Comparison of ENCODE assay signal across 23 mouse cellular contexts in genomic region chr17:67302569-67302968, GRCm38 (mm10). TPM values are rescaled to one million over a fixed set of nuclear protein-coding genes. Genes with fewer than 3 reads are reported as not detected.
A peak's percentile ranks its signal among the peaks of the same experiment; 100 is the strongest.
DNase-seq lines count a peak whose midpoint lies in the region; ATAC-seq and TF ChIP-seq lines count a peak whose summit lies in the region.
"Had no signal": no experiment of that assay in that cellular context is flagged by ENCODE, and none has a peak within 500 bp of the region (broad histone marks: within the 10 kb centered on the region; RNA-seq: fewer than 3 reads in every experiment).

No protein-coding gene starts in this region.

- no peak for TF ChIP-seq CTCF in hindbrain, postnatal 0 days (IDR thresholded peaks at IDR 0.05; ENCODE audit: low read depth)

- peaks cover 22% of the 10 kb centered on the region for H3K4me1 ChIP-seq in embryonic facial prominence, embryonic 14.5 days (ENCODE audit: control insufficient read depth, insufficient read depth, low read length)
- peaks cover 12% of the 10 kb centered on the region for H3K4me1 ChIP-seq in embryonic facial prominence, embryonic 10.5 days
- no peaks in the 10 kb centered on the region; the same call in 1 of the 2 replicates for H3K4me1 ChIP-seq in hindbrain, postnatal 0 days (ENCODE audit: insufficient read depth, low read length)
- H3K4me1 ChIP-seq in hindbrain, embryonic 12.5 days: peaks cover 9% of the 10 kb centered on the region; the same call in 1 of the 2 replicates
- peaks cover 28% of the 10 kb centered on the region for H3K4me1 ChIP-seq in lung, embryonic 16.5 days (replicated peaks; ENCODE audit: control insufficient read depth, insufficient read depth, low read length)

- no peak overlapping the region for H3K27ac ChIP-seq in embryonic facial prominence, embryonic 14.5 days (replicated peaks; ENCODE audit: low read depth, low read length)
- no peak overlapping the region for H3K27ac ChIP-seq in embryonic facial prominence, embryonic 10.5 days (replicated peaks)
- no peak overlapping the region for H3K27ac ChIP-seq in hindbrain, postnatal 0 days
- H3K27ac ChIP-seq in hindbrain, embryonic 12.5 days: no peak overlapping the region
- H3K27ac ChIP-seq in lung, embryonic 16.5 days (ENCODE audit: low read length): peak overlapping the region; percentile 28
- H3K27ac ChIP-seq: embryonic facial prominence, embryonic 12.5 days; forebrain, embryonic 12.5 days; gastrocnemius, adult 2 months; hindbrain, embryonic 15.5 days had no signal

- H3K9ac ChIP-seq in embryonic facial prominence, embryonic 14.5 days (ENCODE audit: low read depth, low read length): no peak overlapping the region
- H3K9ac ChIP-seq in hindbrain, postnatal 0 days (replicated peaks; ENCODE audit: low read length): no peak overlapping the region
- no peak overlapping the region for H3K9ac ChIP-seq in hindbrain, embryonic 12.5 days
- H3K9ac ChIP-seq in lung, embryonic 16.5 days (ENCODE audit: low read length): no peak overlapping the region
- H3K9ac ChIP-seq: embryonic facial prominence, embryonic 12.5 days; forebrain, embryonic 12.5 days; forebrain, postnatal 0 days; hindbrain, embryonic 15.5 days had no signal

- H3K4me2 ChIP-seq in embryonic facial prominence, embryonic 14.5 days (ENCODE audit: low read depth, low read length): no peak overlapping the region
- no peak overlapping the region for H3K4me2 ChIP-seq in hindbrain, postnatal 0 days (ENCODE audit: low read depth, low read length)
- H3K4me2 ChIP-seq in hindbrain, embryonic 12.5 days (replicated peaks): no peak overlapping the region
- no peak overlapping the region; the same call in 1 of the 2 replicates for H3K4me2 ChIP-seq in lung, embryonic 16.5 days (ENCODE audit: low read depth, low read length)
- H3K4me2 ChIP-seq: embryonic facial prominence, embryonic 12.5 days; forebrain, embryonic 12.5 days; heart, embryonic 11.5 days; hindbrain, embryonic 15.5 days had no signal

- ATAC-seq in embryonic facial prominence, embryonic 14.5 days (ENCODE audit: low read depth): no peak
- no peak for ATAC-seq in hindbrain, postnatal 0 days
- no peak for ATAC-seq in hindbrain, embryonic 12.5 days (ENCODE audit: low FRiP score)
- ATAC-seq in lung, embryonic 16.5 days (ENCODE audit: low read depth): no peak
- ATAC-seq: activated CD4-positive, CD25-positive, alpha-beta regulatory T cell, adult 4 months had no signal

- DNase-seq in embryonic facial prominence, embryonic 14.5 days (ENCODE audit: low spot score): peak; percentile 30
- DNase-seq in embryonic facial prominence, embryonic 10.5 days (ENCODE audit: low spot score): no peak
- peak; percentile 49 for DNase-seq in hindbrain, postnatal 0 days (ENCODE audit: low spot score)
- no peak for DNase-seq in lung, postnatal 36 days
- DNase-seq in retina, embryonic 14.5 days (ENCODE audit: low spot score): peak; percentile 42
- no peak for DNase-seq in retina, postnatal 1 day
- DNase-seq: adrenal gland, adult 8-10 months; adrenal gland, postnatal 25 days; cerebellum, adult 18-20 months; cerebellum, adult 9-10 months; cerebellum, postnatal 14 days; forebrain, postnatal 0 days; gastrocnemius, adult 2 months; gastrocnemius, postnatal 14 days had no signal

- H3K4me3 ChIP-seq in embryonic facial prominence, embryonic 14.5 days (ENCODE audit: low read depth, low read length): no peak overlapping the region
- no peak overlapping the region for H3K4me3 ChIP-seq in embryonic facial prominence, embryonic 10.5 days
- no peak overlapping the region for H3K4me3 ChIP-seq in hindbrain, postnatal 0 days (ENCODE audit: low read length)
- no peak overlapping the region for H3K4me3 ChIP-seq in hindbrain, embryonic 12.5 days
- H3K4me3 ChIP-seq in lung, embryonic 16.5 days (ENCODE audit: low read length): no peak overlapping the region
- H3K4me3 ChIP-seq: embryonic facial prominence, embryonic 12.5 days; erythroblast, embryonic 14.5 days; forebrain, embryonic 12.5 days; gastrocnemius, adult 2 months; hindbrain, embryonic 15.5 days had no signal

- H3K27me3 ChIP-seq in embryonic facial prominence, embryonic 14.5 days (replicated peaks; ENCODE audit: control insufficient read depth, insufficient read depth, low read length): no peaks in the 10 kb centered on the region
- H3K27me3 ChIP-seq in embryonic facial prominence, embryonic 10.5 days (replicated peaks; ENCODE audit: low read depth, poor library complexity, severe bottlenecking): no peaks in the 10 kb centered on the region
- no peaks in the 10 kb centered on the region for H3K27me3 ChIP-seq in hindbrain, postnatal 0 days (ENCODE audit: insufficient read depth, low read length)
- H3K27me3 ChIP-seq in hindbrain, embryonic 12.5 days: no peaks in the 10 kb centered on the region
- no peaks in the 10 kb centered on the region for H3K27me3 ChIP-seq in lung, embryonic 16.5 days (ENCODE audit: control insufficient read depth, insufficient read depth, low read depth, low read length)
- H3K27me3 ChIP-seq: embryonic facial prominence, embryonic 12.5 days; hindbrain, embryonic 15.5 days had no signal

- 60% methylated on average over 4 of the region's 4 CpGs for WGBS in embryonic facial prominence, embryonic 14.5 days
- WGBS in embryonic facial prominence, embryonic 10.5 days: 51% methylated on average over 4 of the region's 4 CpGs
- 40% methylated on average over 4 of the region's 4 CpGs for WGBS in hindbrain, postnatal 0 days
- 56% methylated on average over 4 of the region's 4 CpGs for WGBS in hindbrain, embryonic 12.5 days
- WGBS in lung, embryonic 16.5 days: 51% methylated on average over 4 of the region's 4 CpGs

- H3K9me3 ChIP-seq in embryonic facial prominence, embryonic 14.5 days (ENCODE audit: control insufficient read depth, low read length): no peaks in the 10 kb centered on the region
- no peaks in the 10 kb centered on the region for H3K9me3 ChIP-seq in embryonic facial prominence, embryonic 10.5 days
- no peaks in the 10 kb centered on the region for H3K9me3 ChIP-seq in hindbrain, postnatal 0 days (ENCODE audit: low read length)
- no peaks in the 10 kb centered on the region for H3K9me3 ChIP-seq in hindbrain, embryonic 12.5 days (replicated peaks)
- H3K9me3 ChIP-seq in lung, embryonic 16.5 days (ENCODE audit: control insufficient read depth, low read length): no peaks in the 10 kb centered on the region
- H3K9me3 ChIP-seq: embryonic facial prominence, embryonic 12.5 days; forebrain, embryonic 12.5 days; hindbrain, embryonic 15.5 days had no signal

- H3K36me3 ChIP-seq in embryonic facial prominence, embryonic 14.5 days (ENCODE audit: control insufficient read depth, insufficient read depth, low read length): no peaks in the 10 kb centered on the region
- no peaks in the 10 kb centered on the region for H3K36me3 ChIP-seq in embryonic facial prominence, embryonic 10.5 days (replicated peaks)
- no peaks in the 10 kb centered on the region for H3K36me3 ChIP-seq in hindbrain, postnatal 0 days (ENCODE audit: insufficient read depth, low read length)
- no peaks in the 10 kb centered on the region for H3K36me3 ChIP-seq in hindbrain, embryonic 12.5 days
- H3K36me3 ChIP-seq in lung, embryonic 16.5 days (ENCODE audit: control insufficient read depth, insufficient read depth, low read length): no peaks in the 10 kb centered on the region
- H3K36me3 ChIP-seq: embryonic facial prominence, embryonic 12.5 days; forebrain, embryonic 12.5 days; hindbrain, embryonic 15.5 days had no signal

RNA-seq across cellular contexts. Expression of gene Ptprm, which starts 51.7 kb away (rescaled TPM):
- 20.4 and 22.3 TPM in 2 replicates for polyA plus RNA-seq in embryonic facial prominence, embryonic 14.5 days (2014; fragmentation: Nextera tagmentation; extraction: Ambion mirVana)
- polyA plus RNA-seq in embryonic facial prominence, embryonic 10.5 days (2016; fragmentation: Nextera tagmentation; extraction: Ambion mirVana): 9.7 and 10.6 TPM in 2 replicates
- 52.4 and 63.6 TPM in 2 replicates for total RNA-seq in hindbrain, postnatal 0 days (2014; rRNA removed)
- polyA plus RNA-seq in hindbrain, postnatal 0 days (2015; fragmentation: Nextera tagmentation; extraction: Ambion mirVana): 19.3 and 19.9 TPM in 2 replicates
- polyA plus RNA-seq in hindbrain, embryonic 12.5 days (2016; fragmentation: Nextera tagmentation; extraction: Ambion mirVana): 16.5 and 17.3 TPM in 2 replicates
- polyA plus RNA-seq in lung, embryonic 16.5 days (2015; fragmentation: Nextera tagmentation; extraction: Ambion mirVana): 45.7 and 47.0 TPM in 2 replicates
- total RNA-seq: hematopoietic stem cell, adult 5-6 weeks had no signal
- polyA plus RNA-seq: activated CD4-positive, CD25-positive, alpha-beta regulatory T cell, adult 4 months; erythroblast, embryonic 14.5 days had no signal

Comparison
In these comparisons a context has a peak if more than half of its experiments do, and no peak if none do; other contexts are left out.
1. DNase-seq: peak in embryonic facial prominence, embryonic 14.5 days (single experiment), hindbrain, postnatal 0 days (single experiment) and retina, embryonic 14.5 days (single experiment); none in embryonic facial prominence, embryonic 10.5 days (single experiment), lung, postnatal 36 days (single experiment) and retina, postnatal 1 day (single experiment).